Mouse (Mus musculus): ENCODE measurements around the gene Fam160a1.

The Fam160a1 gene

DNA sequence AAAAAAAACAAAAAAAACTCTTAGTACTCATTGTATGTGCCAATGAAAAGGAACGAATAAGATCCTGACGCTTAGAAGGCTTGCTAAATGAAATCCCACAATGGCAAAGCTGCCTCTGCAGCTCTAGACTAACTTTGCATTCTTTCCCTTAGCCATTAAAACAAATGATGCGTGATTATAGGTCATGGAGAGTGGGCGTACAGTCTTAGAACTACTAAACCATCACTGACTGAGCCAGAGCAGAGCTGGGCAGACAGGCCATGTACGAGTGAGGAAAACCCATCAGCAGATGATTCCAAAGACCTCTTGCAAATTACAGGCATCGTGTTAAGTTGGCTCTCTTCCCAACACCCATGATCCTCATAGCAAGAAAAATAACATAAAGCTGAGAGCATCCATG, 10.7 kb upstream of the Fam160a1 start:
- DNase-seq (ENCODE audit: low read depth in 1 of 2, low spot score in 2 of 2): no peak

DNA sequence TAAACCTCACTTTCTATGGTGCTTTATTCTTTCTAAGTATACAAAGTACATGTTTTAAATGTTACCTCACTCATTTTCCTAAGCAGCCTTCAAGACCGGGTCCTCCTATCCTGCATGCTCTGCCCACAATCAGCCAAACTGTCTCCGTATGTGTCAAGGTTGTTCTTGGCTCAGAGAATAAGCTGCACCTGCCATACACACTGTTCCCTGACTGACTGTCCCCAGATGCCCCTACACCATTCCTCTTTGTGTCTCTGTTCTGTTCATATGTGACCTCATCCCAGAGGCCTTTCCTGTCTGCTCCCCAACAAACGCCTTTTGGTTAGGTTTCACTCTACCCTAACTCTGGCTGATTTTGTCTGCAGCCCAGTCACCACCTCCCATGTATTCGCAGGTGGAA, 10.2 kb upstream of the Fam160a1 start:
- DNase-seq (ENCODE audit: low read depth in 1 of 2, low spot score in 2 of 2): no peak

DNA sequence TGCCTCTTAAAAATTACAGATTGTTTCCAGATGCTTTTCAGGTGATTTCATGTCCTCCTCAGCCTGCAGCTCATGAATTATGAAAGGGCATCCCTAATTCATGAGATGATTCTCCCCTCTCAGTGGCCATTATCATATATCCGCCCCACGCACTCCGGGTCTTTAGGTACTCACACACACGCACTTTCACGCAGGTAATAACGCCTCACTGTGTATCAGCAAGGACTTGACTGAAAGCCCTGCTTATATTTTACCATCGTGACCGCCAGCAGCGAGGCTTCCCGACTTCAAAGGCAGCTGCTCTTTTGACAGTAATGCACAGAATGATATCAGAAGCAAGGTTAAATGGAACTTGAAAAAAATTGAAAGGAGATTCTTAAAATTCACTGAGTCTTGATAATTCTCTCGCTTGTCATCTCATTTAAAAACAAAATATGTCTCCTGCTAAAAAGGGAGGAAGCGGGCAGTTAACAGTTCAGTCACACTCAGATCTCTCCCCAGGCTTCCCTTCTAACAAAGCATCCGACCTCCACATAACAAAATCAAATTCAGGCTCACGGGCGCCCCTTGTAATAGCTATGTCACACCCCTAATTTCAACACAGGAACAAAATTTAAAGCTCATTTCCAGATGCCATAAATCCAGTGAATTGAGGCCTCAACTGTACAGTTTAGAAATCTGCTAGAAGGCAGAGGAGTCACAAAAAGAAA, 3.9 kb upstream of the Fam160a1 start:
- DNase-seq (ENCODE audit: low read depth in 1 of 2, low spot score in 2 of 2): no peak

DNA sequence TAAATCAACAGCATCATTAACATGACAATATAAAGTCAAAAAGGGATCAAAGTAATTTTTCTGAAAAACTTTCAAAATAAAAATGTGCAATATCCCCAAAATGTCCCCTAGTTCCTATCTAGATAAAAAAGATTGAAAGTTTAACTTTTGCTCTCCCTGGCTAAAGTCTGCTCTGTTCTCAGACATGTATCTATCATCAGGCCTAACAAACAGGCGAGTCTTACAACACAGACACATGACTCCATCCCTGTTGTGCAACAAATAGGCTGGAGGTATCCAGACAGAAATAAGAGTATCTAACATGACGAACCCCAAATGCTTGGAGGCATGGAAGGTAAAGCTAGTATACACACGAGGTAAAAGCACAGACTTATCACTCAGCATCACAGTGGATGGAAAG, 2.2 kb upstream of the Fam160a1 start:
- no peak for DNase-seq (ENCODE audit: low read depth in 1 of 2, low spot score in 2 of 2)

DNA sequence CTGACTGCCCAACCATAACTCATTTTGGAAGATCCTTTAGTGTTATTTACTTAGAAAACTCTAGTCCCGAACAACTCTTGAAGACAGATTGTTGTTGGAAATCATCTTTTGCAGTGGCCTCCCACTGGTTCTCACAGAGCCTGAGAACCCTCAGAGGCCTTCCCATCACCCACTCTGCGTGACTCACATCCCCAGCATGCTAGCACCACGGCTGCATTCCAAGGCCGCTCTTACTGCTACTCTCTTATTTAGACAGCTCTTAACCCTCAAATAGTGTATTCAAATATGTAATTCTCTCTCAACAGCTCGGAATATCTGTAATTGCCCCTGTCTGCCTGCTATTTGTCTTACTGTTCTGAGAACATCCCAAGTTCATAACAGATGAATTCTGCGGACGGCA, 2.9 kb downstream of the Fam160a1 start:
- DNase-seq (ENCODE audit: low read depth in 1 of 2, low spot score in 2 of 2): no peak

DNA sequence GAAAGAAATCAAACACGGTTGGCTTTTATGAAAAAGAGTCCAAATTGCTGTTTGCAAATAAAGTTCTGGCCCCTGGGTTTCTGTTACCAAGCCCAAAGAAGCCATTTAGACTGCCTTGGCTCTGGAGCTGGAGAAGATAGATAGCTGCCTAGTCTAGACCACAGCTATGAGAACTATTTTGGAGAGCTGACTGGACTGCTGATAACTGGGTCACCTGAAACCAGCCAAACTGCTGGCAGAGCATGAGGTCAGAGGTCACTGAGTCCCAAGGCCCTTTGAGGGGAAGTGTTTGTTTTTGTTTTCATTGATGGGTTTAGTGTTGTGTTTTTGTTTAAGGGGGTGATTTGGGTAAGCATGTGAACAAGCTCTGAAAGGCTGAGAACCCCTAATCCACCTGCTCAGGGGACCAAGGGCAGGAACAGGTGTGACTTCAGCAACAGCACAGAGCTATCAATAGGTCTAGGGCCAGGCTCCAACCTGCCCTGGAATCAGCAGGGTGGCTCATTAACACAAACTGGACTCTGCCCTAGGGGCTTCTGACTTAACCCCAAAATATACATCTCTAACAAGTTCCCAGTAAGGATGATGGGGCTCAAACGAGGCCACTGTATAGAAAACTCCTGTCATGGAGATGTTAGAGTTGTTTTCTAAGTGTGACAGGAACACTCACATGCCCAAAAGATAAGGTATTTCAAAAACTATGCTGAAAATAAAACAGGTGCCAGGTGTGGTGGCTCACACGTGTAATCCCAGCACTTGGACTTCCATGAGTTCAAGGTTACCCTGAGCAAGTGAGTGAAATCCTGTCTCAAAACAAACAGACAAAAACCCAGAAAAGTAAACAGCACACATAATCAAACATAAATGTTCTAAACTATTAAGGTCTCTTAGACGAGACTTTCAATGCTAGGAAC, 3.7 kb downstream of the Fam160a1 start:
- DNase-seq (ENCODE audit: low read depth in 1 of 2, low spot score in 2 of 2): no peak

DNA sequence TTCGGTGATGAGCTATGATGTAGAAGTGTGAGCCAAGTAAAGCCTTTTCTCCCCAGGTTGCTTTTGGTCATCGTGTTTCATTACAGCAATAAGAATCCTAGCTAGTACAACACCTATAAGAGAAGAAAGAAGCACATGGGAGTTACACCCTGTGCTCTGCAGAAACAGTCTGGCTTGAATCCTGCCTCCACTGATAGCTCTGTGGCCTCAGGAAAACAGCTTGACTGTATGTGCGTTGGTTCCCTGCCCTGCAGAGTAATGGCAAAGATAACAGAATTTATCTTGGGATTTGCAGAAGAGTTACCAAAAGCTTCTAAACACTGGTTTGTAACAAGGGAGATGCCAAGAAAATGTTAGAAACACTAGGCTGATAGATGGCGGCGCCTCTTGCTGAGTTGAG, 5.1 kb downstream of the Fam160a1 start:
- no peak for DNase-seq (ENCODE audit: low read depth in 1 of 2, low spot score in 2 of 2)

DNA sequence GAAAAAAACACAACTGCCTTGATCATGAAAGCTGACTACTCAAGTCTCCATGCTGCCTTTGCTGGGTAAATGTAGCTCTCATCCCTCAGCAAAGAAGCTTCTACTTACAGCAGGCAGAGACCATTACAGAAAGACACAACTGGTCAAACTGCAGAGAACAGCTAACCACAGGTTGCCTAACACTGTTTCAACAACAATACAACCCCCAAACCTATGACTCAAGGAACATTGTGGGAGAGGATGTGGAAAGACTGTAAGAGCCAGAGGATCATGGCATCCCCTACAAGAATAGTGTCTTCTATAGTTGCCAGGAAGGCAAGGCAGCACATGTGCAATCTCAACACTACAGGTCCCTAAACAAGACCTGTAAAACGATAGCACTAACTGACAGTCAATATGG, 23.9 kb downstream of the Fam160a1 start:
- no peak for DNase-seq (ENCODE audit: low read depth in 1 of 2, low spot score in 2 of 2)

DNA sequence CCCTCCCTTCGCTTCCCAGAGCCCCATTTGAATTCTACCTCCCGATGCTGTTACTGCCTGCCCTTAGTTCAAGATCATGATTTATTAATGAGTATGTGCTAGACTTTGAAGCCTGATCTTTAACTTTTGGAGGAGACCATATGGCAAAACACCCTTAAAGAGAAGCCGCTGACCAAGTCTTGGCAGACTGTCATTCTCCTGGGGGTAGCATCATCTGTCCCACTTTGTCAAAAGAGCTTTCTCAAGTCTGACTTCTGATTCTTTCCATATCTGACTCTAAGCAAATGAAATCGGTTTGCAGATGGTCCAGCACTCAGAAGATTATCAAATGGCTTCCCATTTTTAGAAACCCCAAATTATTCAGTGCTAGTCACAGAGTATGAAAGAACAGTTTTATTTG, 27.3 kb downstream of the Fam160a1 start:
- no peak for DNase-seq (ENCODE audit: low read depth in 1 of 2, low spot score in 2 of 2)

DNA sequence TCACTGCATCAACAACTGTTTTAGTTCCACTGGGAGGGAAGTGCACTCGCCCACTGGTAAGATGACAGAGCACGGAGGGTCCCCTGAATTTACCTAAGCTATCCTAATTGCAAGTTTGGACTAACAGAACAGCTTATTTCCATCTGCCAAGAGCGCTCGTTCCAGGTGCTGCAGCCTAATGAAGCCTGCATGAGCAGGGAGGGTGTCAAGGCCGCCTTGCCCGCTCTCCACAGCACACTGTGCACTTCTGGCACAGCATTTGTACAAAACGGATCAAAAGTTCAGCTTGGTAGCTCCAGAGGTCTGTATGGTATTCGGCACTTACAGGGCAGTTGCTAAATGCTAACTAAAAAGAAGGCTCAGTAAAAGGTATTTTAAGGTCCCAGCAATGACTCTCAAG, 30.6 kb downstream of the Fam160a1 start:
- DNase-seq (ENCODE audit: low read depth in 1 of 2, low spot score in 2 of 2): no peak

DNA sequence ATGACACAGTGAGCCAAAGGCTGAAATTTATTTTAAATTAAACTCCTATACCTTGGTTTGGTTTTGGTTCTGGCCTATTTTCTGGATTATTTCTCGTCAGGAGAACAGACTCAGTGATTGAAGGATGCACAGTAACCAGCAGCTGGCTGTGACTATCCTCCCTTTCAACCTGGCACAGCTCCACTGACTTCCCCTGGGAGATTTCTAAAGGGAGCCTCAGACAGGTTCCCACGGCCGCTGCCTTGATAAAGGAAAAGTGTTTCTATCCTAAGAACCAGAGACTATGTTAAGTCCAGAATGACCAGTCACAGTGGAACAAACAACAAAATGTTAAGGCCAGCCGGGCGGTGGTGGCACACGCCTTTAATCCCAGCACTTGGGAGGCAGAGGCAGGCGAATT, 36.2 kb downstream of the Fam160a1 start:
- no peak for DNase-seq (ENCODE audit: low read depth in 1 of 2, low spot score in 2 of 2)

DNA sequence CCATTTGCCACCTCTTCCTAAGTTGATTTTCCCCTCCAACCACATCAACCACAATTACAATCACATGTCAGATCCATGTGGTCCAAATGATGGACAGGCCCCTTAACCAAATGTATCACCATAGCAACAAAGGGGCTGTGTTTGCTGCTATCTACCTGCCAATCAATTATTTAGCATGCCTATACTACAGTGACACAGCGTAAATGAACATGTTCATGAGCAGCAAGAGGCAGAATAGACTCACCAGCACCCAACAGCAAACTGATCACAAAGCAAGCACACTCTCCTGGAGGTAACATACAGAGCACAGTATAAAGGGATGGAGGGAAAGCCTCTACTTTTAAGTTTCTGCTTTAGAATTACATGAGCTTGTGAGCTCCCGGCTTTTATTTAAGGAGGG, 36.8 kb downstream of the Fam160a1 start:
- no peak for DNase-seq (ENCODE audit: low read depth in 1 of 2, low spot score in 2 of 2)

DNA sequence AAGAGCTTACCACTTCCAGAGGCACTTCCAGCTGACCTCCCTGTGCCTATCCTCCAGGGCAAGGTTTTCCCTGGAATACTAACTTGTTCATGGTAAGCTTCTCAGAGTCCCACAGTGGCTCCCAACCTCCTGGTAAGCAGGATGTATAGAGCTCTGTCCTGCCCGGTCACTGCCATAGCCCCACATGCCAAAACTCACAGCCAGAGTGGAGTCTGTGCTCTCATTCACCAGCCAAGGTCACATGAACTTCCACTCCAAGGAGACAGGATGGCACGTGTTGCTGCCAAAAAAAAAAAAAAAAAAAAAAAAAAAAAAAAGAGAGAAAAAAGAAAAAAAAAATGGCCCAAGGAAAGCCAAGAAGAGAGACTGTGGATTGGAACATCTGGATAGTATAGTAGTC, 39.2 kb downstream of the Fam160a1 start:
- DNase-seq (ENCODE audit: low read depth in 1 of 2, low spot score in 2 of 2): no peak

DNA sequence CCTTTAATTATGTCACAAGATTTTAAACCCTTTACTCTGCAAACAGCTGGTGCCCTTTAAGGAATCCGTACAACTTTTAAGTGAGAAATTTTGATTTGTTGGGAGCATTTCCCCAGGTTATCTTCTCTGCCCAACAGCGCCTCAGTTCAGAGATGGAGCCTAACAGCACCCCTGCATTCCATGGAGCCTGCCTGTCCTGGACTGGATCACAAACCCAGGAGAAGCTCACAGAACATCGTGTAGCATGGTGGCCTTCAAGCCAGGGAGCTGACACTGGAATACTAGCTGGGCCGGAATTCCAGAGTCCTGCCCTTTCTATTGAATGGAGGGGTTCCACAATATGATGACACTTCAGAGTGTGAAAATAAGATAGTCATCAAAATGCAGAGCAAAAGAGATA, 39.7 kb downstream of the Fam160a1 start:
- DNase-seq (ENCODE audit: low read depth in 1 of 2, low spot score in 2 of 2): no peak

DNA sequence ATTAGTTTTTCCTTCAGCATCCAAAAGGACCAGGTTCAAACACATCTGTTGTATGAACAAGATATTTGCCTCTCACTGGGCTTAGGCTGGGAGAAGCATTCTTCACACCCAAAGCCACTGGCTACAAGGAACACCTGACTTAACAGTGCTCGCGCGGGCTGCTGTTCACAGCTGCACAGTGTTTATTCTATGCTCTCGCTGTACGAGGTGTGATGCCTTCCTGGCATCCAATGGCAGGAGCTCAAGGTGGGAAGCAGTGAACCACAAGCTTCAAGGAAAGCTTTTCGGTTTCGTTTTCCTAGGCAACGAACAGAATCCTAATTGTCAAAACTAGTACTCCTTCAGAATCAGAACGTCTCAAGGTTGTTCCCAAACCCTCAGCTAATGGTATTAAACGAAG, 40.4 kb downstream of the Fam160a1 start:
- no peak for DNase-seq (ENCODE audit: low read depth in 1 of 2, low spot score in 2 of 2)

DNA sequence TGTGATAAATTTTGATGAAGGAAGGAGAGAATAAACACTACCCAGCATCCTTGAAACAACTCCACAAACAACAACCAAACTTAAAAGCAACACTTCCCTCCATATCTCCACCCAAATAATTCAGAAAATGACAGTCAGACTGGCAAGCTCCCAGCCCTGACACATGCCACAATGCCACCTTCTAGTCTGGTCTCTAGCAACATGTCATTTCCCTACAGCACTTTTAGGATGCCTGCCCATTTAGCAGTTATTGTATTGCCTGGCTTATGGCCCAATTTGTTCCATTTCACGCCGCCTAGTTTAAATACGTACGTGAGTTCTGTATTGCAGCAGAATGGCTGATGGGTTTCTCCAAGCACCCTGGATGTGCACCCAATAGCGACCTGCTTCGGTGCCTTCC, 41.0 kb downstream of the Fam160a1 start:
- no peak for DNase-seq (ENCODE audit: low read depth in 1 of 2, low spot score in 2 of 2)

DNA sequence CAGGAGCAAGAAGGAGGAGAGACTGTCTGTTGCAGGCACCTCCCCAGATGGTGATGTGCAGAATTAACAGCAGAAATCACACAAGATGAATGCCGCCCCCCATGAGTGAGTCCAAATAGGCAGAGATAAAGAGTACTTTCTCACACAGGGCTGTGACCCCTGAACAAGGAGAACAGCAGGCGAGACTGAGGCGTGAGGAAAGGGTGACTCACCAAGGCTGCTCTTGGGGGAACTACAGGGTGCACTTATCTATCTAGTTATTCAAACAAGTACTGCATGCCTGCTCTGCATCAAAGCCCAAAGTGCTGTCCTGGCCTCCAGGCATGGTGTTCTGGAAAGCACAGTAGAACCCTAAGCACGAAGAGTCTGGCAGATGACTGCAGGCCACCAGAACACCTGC, 43.2 kb downstream of the Fam160a1 start:
- DNase-seq (ENCODE audit: low read depth in 1 of 2, low spot score in 2 of 2): no peak

DNA sequence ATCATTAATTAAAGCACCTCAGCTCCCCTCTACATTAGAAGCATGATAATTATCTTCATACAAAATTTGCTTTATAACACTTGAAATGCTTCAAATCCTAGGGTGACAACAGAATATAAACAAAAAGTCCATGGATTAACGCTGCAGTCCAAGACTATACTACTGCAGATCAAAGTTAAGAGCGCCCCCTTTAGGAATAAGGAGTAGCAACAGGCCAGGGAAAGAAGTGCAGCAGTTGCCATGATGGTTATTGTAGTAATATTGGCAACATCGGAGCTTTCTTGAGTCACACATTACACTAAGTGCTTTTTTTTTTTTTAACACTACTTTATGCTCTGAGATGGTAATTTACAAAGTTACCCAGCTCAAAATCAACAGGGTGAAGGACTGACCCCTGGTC, 43.7 kb downstream of the Fam160a1 start:
- DNase-seq (ENCODE audit: low read depth in 1 of 2, low spot score in 2 of 2): no peak

DNA sequence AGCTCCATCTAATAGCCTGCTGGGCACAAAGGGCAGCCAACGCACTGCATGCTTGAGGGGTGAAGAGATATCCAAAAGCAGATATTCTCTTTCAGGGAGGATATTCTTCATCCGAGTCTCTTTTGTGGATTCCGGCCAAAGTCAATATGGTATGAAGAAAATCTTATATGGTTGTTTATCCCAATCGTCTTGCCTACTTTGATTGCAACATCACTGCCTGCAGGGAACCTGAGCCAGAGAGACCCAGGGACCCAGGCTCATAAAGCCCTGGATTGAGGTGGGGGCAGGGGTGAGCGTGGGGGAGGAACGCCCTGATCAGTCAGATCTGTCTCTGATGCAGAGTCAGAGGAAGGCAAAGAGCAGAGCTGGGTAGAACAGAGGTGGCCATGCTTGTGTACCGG, 52.2 kb downstream of the Fam160a1 start:
- DNase-seq (ENCODE audit: low read depth in 1 of 2, low spot score in 2 of 2): no peak

DNA sequence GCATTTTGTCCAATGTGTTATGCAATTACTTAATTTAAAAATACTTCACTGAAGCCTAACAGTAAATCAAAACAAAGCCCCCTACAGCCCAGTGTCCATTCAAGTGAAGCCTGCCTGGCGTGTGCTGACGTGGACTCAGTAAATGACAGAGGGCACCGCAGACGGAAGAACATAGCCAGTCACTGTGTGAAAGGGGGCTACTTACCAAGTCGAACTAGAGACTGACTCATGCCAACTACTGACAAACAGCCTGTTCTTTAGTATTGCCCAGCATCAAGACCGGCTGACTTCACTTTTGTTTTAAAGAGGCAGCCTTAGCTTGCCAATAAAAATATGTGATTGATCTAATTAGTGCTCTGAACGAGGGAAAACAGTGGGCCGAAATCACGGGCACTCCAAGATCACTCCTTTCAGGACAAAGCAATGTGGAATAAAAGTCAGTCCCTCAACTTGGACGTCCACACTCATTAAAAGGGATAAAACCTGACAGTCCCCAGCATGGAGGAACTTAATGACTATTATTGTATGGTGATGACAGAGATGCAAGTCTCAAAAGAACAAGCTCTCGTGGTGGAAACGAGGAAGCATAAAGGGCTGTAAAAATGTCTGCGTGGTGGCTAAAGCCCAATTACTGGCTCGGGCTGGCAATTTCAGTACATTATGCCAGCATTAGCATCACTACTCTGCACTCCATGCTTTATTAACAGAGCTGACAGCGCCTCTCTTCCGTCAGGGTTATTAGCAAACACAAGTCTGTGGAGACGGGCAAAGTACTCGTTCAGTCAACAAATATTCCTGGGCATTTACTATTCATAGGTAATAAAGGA, 52.9 kb downstream of the Fam160a1 start:
- no peak for DNase-seq (ENCODE audit: low read depth in 1 of 2, low spot score in 2 of 2)

DNA sequence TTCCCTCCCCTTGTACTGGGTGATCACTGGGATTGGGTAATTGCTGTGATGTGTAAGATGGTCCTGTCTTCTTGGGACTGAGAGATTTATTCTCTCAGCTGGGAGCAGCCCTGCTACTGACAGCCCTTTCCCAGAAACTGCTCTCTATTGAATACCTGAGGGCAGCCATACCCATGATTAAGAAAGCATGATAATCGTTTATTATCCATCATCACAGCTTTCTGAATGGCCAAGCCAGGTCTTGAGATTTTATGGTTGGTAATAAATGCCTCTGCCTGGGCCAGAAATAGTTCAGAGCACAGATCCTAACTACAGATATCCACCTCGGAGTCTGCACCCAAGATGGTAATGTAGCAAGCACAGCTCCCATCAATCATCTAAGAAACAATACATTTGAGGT, 59.1 kb downstream of the Fam160a1 start:
- no peak for DNase-seq (ENCODE audit: low read depth in 1 of 2, low spot score in 2 of 2)

DNA sequence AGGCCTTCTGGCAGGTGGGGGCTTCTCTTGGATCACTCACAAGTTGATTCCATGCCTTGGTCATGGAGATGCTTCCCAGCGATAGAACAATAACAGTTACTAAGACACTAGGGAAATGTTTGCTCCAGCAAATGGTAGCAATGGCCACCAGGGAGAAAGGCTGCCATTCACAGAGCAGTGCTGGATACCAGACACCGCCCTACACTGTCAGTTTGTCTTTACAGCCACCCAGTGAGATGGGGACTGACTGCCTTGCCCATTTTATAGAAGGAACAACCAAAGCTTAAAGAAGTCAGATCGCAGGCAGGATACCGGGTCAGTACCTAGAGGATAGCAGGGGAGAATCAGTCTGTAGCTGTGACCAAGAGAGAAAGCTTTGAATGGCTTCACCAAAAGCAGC, 59.7 kb downstream of the Fam160a1 start:
- no peak for DNase-seq (ENCODE audit: low read depth in 1 of 2, low spot score in 2 of 2)

Measured in monocyte, adult 2 months (primary cell).